Mouse (Mus musculus): ENCODE data around the gene Tor4a.

DNA sequence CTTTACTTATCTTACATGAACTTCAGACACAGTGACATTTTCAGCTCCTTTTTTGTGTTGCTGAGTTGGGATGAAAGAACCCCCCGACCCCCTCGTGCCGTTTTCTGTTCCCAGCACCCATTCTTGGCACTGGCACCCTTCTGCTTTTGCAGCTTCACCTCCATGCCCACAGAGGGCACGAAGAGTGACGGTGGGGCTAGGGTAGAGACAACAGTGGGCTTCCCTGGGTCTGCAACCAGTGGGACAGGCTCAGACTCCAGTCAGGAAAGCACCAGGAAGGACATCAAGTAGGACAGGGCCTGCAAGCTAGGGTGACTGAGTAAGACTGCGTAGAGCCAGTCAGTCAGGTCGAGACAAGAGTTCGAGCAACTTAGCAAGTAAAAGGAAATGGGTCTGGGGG, 43.6 kb upstream of the Tor4a start:
- TF ChIP-seq POLR2A (IDR thresholded peaks at IDR 0.05; ENCODE audit: low read depth, low read length) (no peak), CTCF (conservative IDR thresholded peaks at IDR 0.05; ENCODE audit: insufficient read depth, insufficient read length, low read depth, low read length) (no peak)

All from kidney, adult 2 months (tissue).